8 mouse cellular contexts compared by ENCODE assay signal in genomic region chr14:78724414-78725306, GRCm38 (mm10). TPM values are rescaled to one million over a fixed set of nuclear protein-coding genes. Genes with fewer than 3 reads are reported as not detected.
DNase-seq lines count a peak whose midpoint lies in the region; ATAC-seq and TF ChIP-seq lines count a peak whose summit lies in the region.

No protein-coding gene starts in this region.

- no peaks in the 10 kb centered on the region for H3K9me3 ChIP-seq in limb, embryonic 12.5 days
- no peaks in the 10 kb centered on the region for H3K9me3 ChIP-seq in midbrain, embryonic 10.5 days (replicated peaks)

- H3K4me2 ChIP-seq in limb, embryonic 12.5 days = peak overlapping the region; percentile 97

- peaks cover 16% of the 10 kb centered on the region for H3K27me3 ChIP-seq in limb, embryonic 12.5 days
- peaks cover 58% of the 10 kb centered on the region for H3K27me3 ChIP-seq in midbrain, embryonic 10.5 days (ENCODE audit: low read depth, poor library complexity, severe bottlenecking)
- H3K27me3 ChIP-seq in small intestine, adult 2 months (ENCODE audit: control insufficient read depth, insufficient read depth, low read length) = no peaks in the 10 kb centered on the region; the same call in 1 of the 2 replicates

- H3K4me3 ChIP-seq in limb, embryonic 12.5 days (replicated peaks) = peak overlapping the region; percentile 69
- H3K4me3 ChIP-seq in midbrain, embryonic 10.5 days = peak overlapping the region; percentile 73
- peak overlapping the region; percentile 66 for H3K4me3 ChIP-seq in small intestine, adult 2 months (ENCODE audit: low read depth, low read length)

- peak overlapping the region; percentile 71 for H3K9ac ChIP-seq in limb, embryonic 12.5 days (replicated peaks)

- 0 out of 2 replicates have a peak overlapping the region, but pooled peaks have one; percentile 47 for H3K27ac ChIP-seq in limb, embryonic 12.5 days
- peak overlapping the region; percentile 79 for H3K27ac ChIP-seq in midbrain, embryonic 10.5 days (replicated peaks)
- no peak overlapping the region for H3K27ac ChIP-seq in small intestine, adult 2 months (ENCODE audit: insufficient read depth, low read depth, low read length)

- peak; percentile 53 to 69 for DNase-seq in layer of hippocampus, postnatal 10 days (ENCODE audit: low spot score in 2 of 2)
- DNase-seq in layer of hippocampus, adult 9-10 months (ENCODE audit: low spot score) = no peak
- peak; percentile 27 to 46 for DNase-seq in gastrocnemius, postnatal 36 days
- DNase-seq in induced T-regulatory cell, adult 2 months (ENCODE audit: low read depth) = peak; percentile 70
- peak; percentile 72 for DNase-seq in midbrain, embryonic 10.5 days (ENCODE audit: low spot score)

- no peaks in the 10 kb centered on the region for H3K36me3 ChIP-seq in limb, embryonic 12.5 days
- no peaks in the 10 kb centered on the region for H3K36me3 ChIP-seq in midbrain, embryonic 10.5 days
- H3K36me3 ChIP-seq in small intestine, adult 2 months (ENCODE audit: control insufficient read depth, insufficient read depth, low read length) = no peaks in the 10 kb centered on the region

- TF ChIP-seq POLR2A in small intestine, adult 2 months (IDR thresholded peaks at IDR 0.05; ENCODE audit: low read depth, low read length) = no peak

- 2% methylated on average over 52 of the region's 52 CpGs for WGBS in limb, embryonic 12.5 days
- 2% methylated on average over 52 of the region's 52 CpGs for WGBS in midbrain, embryonic 10.5 days
- WGBS in small intestine, adult 2 months = 4% methylated on average over 52 of the region's 52 CpGs

- ATAC-seq in common myeloid progenitor, adult 5-6 weeks (replicated peaks; ENCODE audit: low read depth, poor library complexity, severe bottlenecking) = peak; percentile 91
- peak; percentile 71; the same call in 1 of the 2 replicates for ATAC-seq in limb, embryonic 12.5 days (ENCODE audit: insufficient number of reproducible peaks, insufficient read depth, low FRiP score, low TSS enrichment, low read depth)

- H3K4me1 ChIP-seq in limb, embryonic 12.5 days (replicated peaks) = peaks cover 14% of the 10 kb centered on the region
- H3K4me1 ChIP-seq in midbrain, embryonic 10.5 days = peaks cover 25% of the 10 kb centered on the region
- H3K4me1 ChIP-seq in small intestine, adult 2 months (ENCODE audit: control insufficient read depth, insufficient read depth, insufficient read length, low read length) = 0 out of 2 replicates have a peak, but pooled peaks cover 10% of the 10 kb centered on the region

- no peak for TF ChIP-seq CTCF in small intestine, adult 2 months (IDR thresholded peaks at IDR 0.05; ENCODE audit: extremely low read depth, insufficient read length, insufficient replicate concordance, low read depth, low read length)

- intact Hi-C loops in gastrocnemius, postnatal 36 days (cut with DNase I) = no loop called here

RNA-seq across cellular contexts. Expression of gene Dgkh, which starts 7.9 kb away (rescaled TPM):
- 10 to 100 TPM; 62.3 to 63.5 TPM for total RNA-seq in layer of hippocampus, postnatal 10 days (2021)
- 0.23 and 0.87 TPM in 2 replicates for total RNA-seq in common myeloid progenitor, adult 5-6 weeks (2017)
- 1 to 10 TPM; 2.4 to 3.2 TPM for total RNA-seq in gastrocnemius, postnatal 36 days (2021)
- polyA plus RNA-seq in limb, embryonic 12.5 days (2016; fragmentation: Nextera tagmentation; extraction: Ambion mirVana) = 1.1 and 2.6 TPM in 2 replicates
- 0.71 and 0.73 TPM in 2 replicates for polyA plus RNA-seq in midbrain, embryonic 10.5 days (2016; fragmentation: Nextera tagmentation; extraction: Ambion mirVana)
- 0.37 and 0.60 TPM in 2 replicates for polyA plus RNA-seq in small intestine, adult 2 months (2012; rRNA removed)

Comparison
In these comparisons a context has a peak if more than half of its experiments do, and no peak if none do; other contexts are left out.
1. RNA of gene Dgkh, which starts 7.9 kb away (total RNA-seq): 62.3 to 63.5 TPM in layer of hippocampus, postnatal 10 days; 2.4 to 3.2 TPM in gastrocnemius, postnatal 36 days and 0.23 to 0.87 TPM in common myeloid progenitor, adult 5-6 weeks; every median in the first group is over 10 times any median in the second.
2. Peak in every context shown above with its lines, with median percentiles within 50 percentile points of each other: H3K4me3 ChIP-seq.